Mouse (Mus musculus): ENCODE data around the gene Epha7. TPM values are rescaled to one million over a fixed set of nuclear protein-coding genes. Genes with fewer than 3 reads are reported as not detected.

Gene Epha7
- polyA plus RNA-seq, 1 experiment from 2014 or later = 3.6 TPM

- Histone ChIP-seq H3K9ac (ENCODE audit: low read length) (no peak overlapping the region), H3K9me3 (ENCODE audit: control insufficient read depth, low read length) (no peaks in the 10 kb centered on the region), H3K27ac (replicated peaks) (no peak overlapping the region), H3K36me3 (ENCODE audit: control insufficient read depth, insufficient read depth, low read length) (no peaks in the 10 kb centered on the region), H3K4me2 (replicated peaks; ENCODE audit: low read depth) (no peak overlapping the region), H3K4me1 (replicated peaks; ENCODE audit: control insufficient read depth, insufficient read depth) (no peaks in the 10 kb centered on the region), H3K4me3 (ENCODE audit: low read depth, low read length) (no peak overlapping the region), H3K27me3 (ENCODE audit: control insufficient read depth, insufficient read depth, low read length) (no peaks in the 10 kb centered on the region)
- no peak for DNase-seq (ENCODE audit: low spot score)
- TF ChIP-seq CTCF (IDR thresholded peaks at IDR 0.05; ENCODE audit: low read depth) (no peak), EP300 (optimal IDR thresholded peaks at IDR 0.05) (no peak)
- 39% methylated on average over 3 of the region's 3 CpGs for WGBS
- ATAC-seq (ENCODE audit: low FRiP score, low TSS enrichment) = no peak
These were observed 77.2 kb downstream of the Epha7 start for GRCm38 (mm10) chr4:28890102-28890501.

- DNase-seq (ENCODE audit: low spot score) = no peak
- H3K4me1 ChIP-seq (replicated peaks; ENCODE audit: control insufficient read depth, insufficient read depth) = no peaks in the 10 kb centered on the region
- WGBS = 88% methylated on average over 7 of the region's 7 CpGs
- no peak overlapping the region for H3K9ac ChIP-seq (ENCODE audit: low read length)
- no peak overlapping the region for H3K27ac ChIP-seq (replicated peaks)
- H3K4me2 ChIP-seq (replicated peaks; ENCODE audit: low read depth) = no peak overlapping the region
- ATAC-seq (ENCODE audit: low FRiP score, low TSS enrichment) = no peak
- no peaks in the 10 kb centered on the region for H3K36me3 ChIP-seq (ENCODE audit: control insufficient read depth, insufficient read depth, low read length)
- no peaks in the 10 kb centered on the region for H3K27me3 ChIP-seq (ENCODE audit: control insufficient read depth, insufficient read depth, low read length)
- H3K9me3 ChIP-seq (ENCODE audit: control insufficient read depth, low read length) = no peaks in the 10 kb centered on the region
- no peak for TF ChIP-seq CTCF (IDR thresholded peaks at IDR 0.05; ENCODE audit: low read depth)
- TF ChIP-seq EP300 (optimal IDR thresholded peaks at IDR 0.05) = no peak
- H3K4me3 ChIP-seq (ENCODE audit: low read depth, low read length) = no peak overlapping the region
These were observed 82.5 kb downstream of the Epha7 start for GRCm38 (mm10) chr4:28895480-28895879.

DNA sequence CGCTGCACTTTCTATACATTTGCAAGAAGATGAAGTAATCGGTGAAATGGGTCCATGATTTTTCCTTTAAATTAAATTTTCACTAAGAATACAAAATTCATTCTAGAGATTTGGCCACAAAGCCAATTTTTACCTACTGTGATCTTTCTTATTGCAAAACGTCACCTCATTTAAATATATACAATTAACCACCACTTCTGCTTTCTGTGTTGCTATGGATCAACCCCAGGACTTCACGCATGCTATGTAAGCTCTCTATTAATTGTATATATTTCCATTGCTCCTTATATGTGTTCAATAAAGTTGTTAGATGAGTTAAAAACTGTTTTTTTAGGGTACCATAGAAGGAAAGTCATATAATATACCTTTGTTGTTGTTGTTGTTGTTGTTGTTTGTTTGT lies 86.4 kb downstream of the Epha7 start:
- ATAC-seq (ENCODE audit: low FRiP score, low TSS enrichment) = no peak
- H3K4me3 ChIP-seq (ENCODE audit: low read depth, low read length) = no peak overlapping the region
- no peak overlapping the region for H3K4me2 ChIP-seq (replicated peaks; ENCODE audit: low read depth)
- H3K9me3 ChIP-seq (ENCODE audit: control insufficient read depth, low read length) = no peaks in the 10 kb centered on the region
- no peaks in the 10 kb centered on the region for H3K4me1 ChIP-seq (replicated peaks; ENCODE audit: control insufficient read depth, insufficient read depth)
- TF ChIP-seq EP300 (optimal IDR thresholded peaks at IDR 0.05) (no peak), CTCF (IDR thresholded peaks at IDR 0.05; ENCODE audit: low read depth) (no peak)
- H3K27ac ChIP-seq (replicated peaks) = no peak overlapping the region
- H3K27me3 ChIP-seq (ENCODE audit: control insufficient read depth, insufficient read depth, low read length) = no peaks in the 10 kb centered on the region
- no peak overlapping the region for H3K9ac ChIP-seq (ENCODE audit: low read length)
- WGBS = 93% methylated on average over 4 of the region's 4 CpGs
- no peaks in the 10 kb centered on the region for H3K36me3 ChIP-seq (ENCODE audit: control insufficient read depth, insufficient read depth, low read length)
- DNase-seq (ENCODE audit: low spot score) = no peak

DNA sequence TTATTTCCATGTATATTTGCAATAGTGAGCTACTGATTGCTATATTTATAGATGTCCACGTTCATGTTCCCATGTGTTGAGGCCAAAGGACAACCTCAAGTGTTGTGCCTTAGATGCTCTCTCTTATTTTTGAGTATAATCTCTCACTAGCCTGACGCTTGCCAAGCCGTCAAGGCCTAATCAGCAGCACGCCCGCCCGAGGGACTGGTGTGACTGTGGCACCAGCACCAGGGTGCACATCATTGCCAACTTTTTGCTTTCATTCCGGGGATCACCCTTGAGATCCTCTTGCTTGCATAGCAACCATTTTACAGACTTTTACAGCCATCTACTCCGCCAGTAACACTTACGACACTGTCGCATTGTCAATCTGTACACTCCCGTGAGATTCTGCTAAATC lies 86.9 kb downstream of the Epha7 start:
- Histone ChIP-seq H3K9ac (ENCODE audit: low read length) (no peak overlapping the region), H3K9me3 (ENCODE audit: control insufficient read depth, low read length) (no peaks in the 10 kb centered on the region), H3K27me3 (ENCODE audit: control insufficient read depth, insufficient read depth, low read length) (no peaks in the 10 kb centered on the region), H3K27ac (replicated peaks) (no peak overlapping the region), H3K4me1 (replicated peaks; ENCODE audit: control insufficient read depth, insufficient read depth) (no peaks in the 10 kb centered on the region), H3K4me3 (ENCODE audit: low read depth, low read length) (no peak overlapping the region), H3K4me2 (replicated peaks; ENCODE audit: low read depth) (no peak overlapping the region), H3K36me3 (ENCODE audit: control insufficient read depth, insufficient read depth, low read length) (no peaks in the 10 kb centered on the region)
- TF ChIP-seq CTCF (IDR thresholded peaks at IDR 0.05; ENCODE audit: low read depth) (no peak), EP300 (optimal IDR thresholded peaks at IDR 0.05) (no peak)
- no peak for DNase-seq (ENCODE audit: low spot score)
- no peak for ATAC-seq (ENCODE audit: low FRiP score, low TSS enrichment)
- WGBS = 91% methylated on average over 11 of the region's 11 CpGs

- TF ChIP-seq EP300 (optimal IDR thresholded peaks at IDR 0.05) (no peak), CTCF (IDR thresholded peaks at IDR 0.05; ENCODE audit: low read depth) (no peak)
- no peaks in the 10 kb centered on the region for H3K36me3 ChIP-seq (ENCODE audit: control insufficient read depth, insufficient read depth, low read length)
- no peaks in the 10 kb centered on the region for H3K4me1 ChIP-seq (replicated peaks; ENCODE audit: control insufficient read depth, insufficient read depth)
- H3K9me3 ChIP-seq (ENCODE audit: control insufficient read depth, low read length) = no peaks in the 10 kb centered on the region
- H3K27me3 ChIP-seq (ENCODE audit: control insufficient read depth, insufficient read depth, low read length) = no peaks in the 10 kb centered on the region
- DNase-seq (ENCODE audit: low spot score) (no peak), ATAC-seq (ENCODE audit: low FRiP score, low TSS enrichment) (no peak)
- WGBS = 92% methylated on average over 5 of the region's 5 CpGs
- H3K9ac ChIP-seq (ENCODE audit: low read length) = no peak overlapping the region
- H3K27ac ChIP-seq (replicated peaks) = no peak overlapping the region
- H3K4me3 ChIP-seq (ENCODE audit: low read depth, low read length) = no peak overlapping the region
- H3K4me2 ChIP-seq (replicated peaks; ENCODE audit: low read depth) = no peak overlapping the region
These were observed 88.6 kb downstream of the Epha7 start for GRCm38 (mm10) chr4:28901496-28901895.

DNA sequence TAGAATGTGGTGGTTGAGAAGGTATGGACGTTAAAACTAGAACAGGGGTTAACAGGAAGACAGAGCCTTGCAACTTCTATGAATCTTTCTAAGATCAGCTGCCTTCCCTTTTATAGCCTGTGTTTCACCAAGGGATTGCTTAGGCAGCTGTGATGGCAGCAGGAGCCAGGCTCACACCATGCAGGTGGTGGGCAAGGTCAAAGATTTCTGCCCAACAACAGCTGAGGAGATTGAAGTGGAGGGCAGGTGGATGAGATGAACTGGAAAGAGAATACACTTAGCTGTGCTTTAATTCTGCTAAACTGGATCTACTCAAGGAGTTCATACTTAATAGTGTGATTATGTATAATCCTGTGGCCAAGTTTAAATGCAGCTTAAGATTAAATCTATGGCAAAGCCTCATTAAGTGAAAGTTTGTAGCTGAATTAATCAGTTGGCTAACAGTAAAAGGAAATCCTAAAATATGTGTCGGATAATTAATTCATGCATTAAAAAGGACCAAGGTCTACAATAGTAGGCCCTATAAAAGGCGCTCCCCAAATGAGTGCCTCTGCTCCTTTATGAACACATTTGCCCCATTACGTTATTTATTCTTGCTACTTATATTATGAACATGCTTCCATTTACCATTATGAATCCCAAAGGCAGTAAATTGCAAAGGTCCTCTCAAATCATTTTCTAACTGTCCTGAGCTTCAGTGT lies 89.2 kb downstream of the Epha7 start:
- 90% methylated on average over 4 of the region's 4 CpGs for WGBS
- no peaks in the 10 kb centered on the region for H3K4me1 ChIP-seq (replicated peaks; ENCODE audit: control insufficient read depth, insufficient read depth)
- ATAC-seq (ENCODE audit: low FRiP score, low TSS enrichment) (no peak), DNase-seq (ENCODE audit: low spot score) (no peak)
- TF ChIP-seq CTCF (IDR thresholded peaks at IDR 0.05; ENCODE audit: low read depth) = no peak
- H3K27me3 ChIP-seq (ENCODE audit: control insufficient read depth, insufficient read depth, low read length) = no peaks in the 10 kb centered on the region
- H3K4me2 ChIP-seq (replicated peaks; ENCODE audit: low read depth) = no peak overlapping the region
- no peak overlapping the region for H3K4me3 ChIP-seq (ENCODE audit: low read depth, low read length)
- no peaks in the 10 kb centered on the region for H3K36me3 ChIP-seq (ENCODE audit: control insufficient read depth, insufficient read depth, low read length)
- H3K27ac ChIP-seq (replicated peaks) = no peak overlapping the region
- H3K9ac ChIP-seq (ENCODE audit: low read length) = no peak overlapping the region
- H3K9me3 ChIP-seq (ENCODE audit: control insufficient read depth, low read length) = no peaks in the 10 kb centered on the region

All from stomach, postnatal 0 days (tissue).